Mouse (Mus musculus): ENCODE results near the gene Phf24.

DNA sequence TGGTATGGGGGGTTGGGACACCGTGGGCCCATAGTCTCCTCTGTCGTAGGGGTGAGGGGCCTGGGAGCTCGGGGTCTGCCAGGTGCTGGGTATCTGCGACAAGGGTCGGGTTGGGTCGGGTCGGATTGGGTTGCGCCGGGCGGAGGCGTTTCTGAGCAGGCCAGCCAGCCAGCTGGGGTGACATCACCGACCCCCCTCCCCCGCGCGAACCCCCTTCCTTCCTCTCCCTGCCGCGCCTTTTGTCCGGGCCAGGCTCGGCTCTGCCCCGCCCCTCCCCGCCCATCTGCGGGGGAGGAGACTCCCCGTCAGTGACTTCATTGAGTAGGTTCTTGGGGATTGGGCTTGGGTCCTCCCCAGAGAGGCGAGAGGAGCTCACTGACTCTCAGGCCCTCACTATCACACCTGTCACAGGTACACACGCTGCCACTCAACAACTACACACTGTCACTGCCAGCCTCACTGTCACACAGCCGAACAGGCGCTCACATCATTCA lies 33.7 kb downstream of the Phf24 start:
- no peak for TF ChIP-seq CTCF (IDR thresholded peaks at IDR 0.05; ENCODE audit: borderline replicate concordance, extremely low read depth, insufficient read depth, insufficient read length)
- TF ChIP-seq POLR2A (IDR thresholded peaks at IDR 0.05; ENCODE audit: borderline replicate concordance, extremely low read depth, insufficient read depth, insufficient read length, poor library complexity, severe bottlenecking): no peak

All from brain, embryonic 14.5 days (tissue).